Mouse (Mus musculus): Measurements from ENCODE around the gene Odf3l2.
A peak's percentile ranks its signal among the peaks of the same experiment; 100 is the strongest.

The Odf3l2 gene

GRCm38 (mm10) chr10:79645711-79646110 is at the start of gene Odf3l2:
Gene Odf3l2, minus strand, starts transcription at chr10:79645738.
- no peak for DNase-seq (ENCODE audit: low spot score)

- DNase-seq (ENCODE audit: low spot score): no peak
Observed at GRCm38 (mm10) chr10:79694379-79694655, 48.8 kb upstream of the Odf3l2 start.

GRCm38 (mm10) chr10:79693580-79694378 is 48.2 kb upstream of the Odf3l2 start:
- DNase-seq (ENCODE audit: low spot score): no peak

- no peak for DNase-seq (ENCODE audit: low spot score)
Observed at GRCm38 (mm10) chr10:79691986-79692548, 46.5 kb upstream of the Odf3l2 start.

GRCm38 (mm10) chr10:79689178-79689577 is 43.6 kb upstream of the Odf3l2 start:
- DNase-seq (ENCODE audit: low spot score): no peak

- DNase-seq (ENCODE audit: low spot score): no peak
Observed at GRCm38 (mm10) chr10:79688720-79689119, 43.2 kb upstream of the Odf3l2 start, which contains the start of gene Gzmm. Gene Gzmm, plus strand, starts transcription at chr10:79689020.

GRCm38 (mm10) chr10:79687513-79687912 is 42.0 kb upstream of the Odf3l2 start:
- no peak for DNase-seq (ENCODE audit: low spot score)

GRCm38 (mm10) chr10:79686691-79687090 is 41.2 kb upstream of the Odf3l2 start:
- no peak for DNase-seq (ENCODE audit: low spot score)

GRCm38 (mm10) chr10:79686219-79686618 is 40.7 kb upstream of the Odf3l2 start:
- DNase-seq (ENCODE audit: low spot score): no peak

- DNase-seq (ENCODE audit: low spot score): no peak
Observed at GRCm38 (mm10) chr10:79684770-79685600, 39.4 kb upstream of the Odf3l2 start.

- DNase-seq (ENCODE audit: low spot score): no peak
Observed at GRCm38 (mm10) chr10:79683726-79684640, 38.4 kb upstream of the Odf3l2 start.

GRCm38 (mm10) chr10:79682916-79683582 is 37.5 kb upstream of the Odf3l2 start:
- no peak for DNase-seq (ENCODE audit: low spot score)

- no peak for DNase-seq (ENCODE audit: low spot score)
Observed at GRCm38 (mm10) chr10:79682551-79682915, 37.0 kb upstream of the Odf3l2 start.

- DNase-seq (ENCODE audit: low spot score): peak; percentile 96
Observed at GRCm38 (mm10) chr10:79681591-79682245, 36.2 kb upstream of the Odf3l2 start, which contains the start of gene Cdc34. Gene Cdc34, plus strand, starts transcription at chr10:79682195.

GRCm38 (mm10) chr10:79680606-79681495 is 35.3 kb upstream of the Odf3l2 start:
- DNase-seq (ENCODE audit: low spot score): no peak

GRCm38 (mm10) chr10:79675346-79676035 is 30.0 kb upstream of the Odf3l2 start:
- no peak for DNase-seq (ENCODE audit: low spot score)

GRCm38 (mm10) chr10:79673054-79673453 is 27.5 kb upstream of the Odf3l2 start:
- DNase-seq (ENCODE audit: low spot score): no peak

GRCm38 (mm10) chr10:79672088-79672455 is 26.5 kb upstream of the Odf3l2 start:
- no peak for DNase-seq (ENCODE audit: low spot score)

Measured in urinary bladder, postnatal 10 days (tissue).